Mouse (Mus musculus) lung, postnatal 0 days (tissue): Measurements from ENCODE around the gene Tpcn2. TPM values are rescaled to one million over a fixed set of nuclear protein-coding genes. Genes with fewer than 3 reads are reported as not detected.
A peak's percentile ranks its signal among the peaks of the same experiment; 100 is the strongest.

ENCODE experiments used
- ATAC-seq: fragments of 200-750 bp; cut with Nextera tagmentation; 2 replicates; pipeline ENCODE4 v1.8.0; 2017; ENCODE audit warnings: moderate library complexity
- DNase-seq: peaks from one replicate; pipeline ENCODE4 v3.0.0-alpha.2; 2016; ENCODE audit warnings: low spot score
- H3K27ac ChIP-seq: fragments of 300-500 bp; sonication (generic); 2 replicates; pipeline ENCODE4 v1.5.1; 2014; ENCODE audit warnings: antibody characterized with exemption, mild to moderate bottlenecking, low read length, mixed read lengths
- H3K27me3 ChIP-seq: fragments of 300-500 bp; sonication (generic); replicated peaks from 2 replicates; pipeline ENCODE4 v1.6.1; 2014; ENCODE audit warnings: low read length, mixed read lengths; ENCODE audit not compliant: insufficient read depth
- H3K36me3 ChIP-seq: fragments of 300-500 bp; sonication (generic); 2 replicates; pipeline ENCODE4 v1.6.1; 2014; ENCODE audit warnings: low read length, mixed read lengths; ENCODE audit not compliant: insufficient read depth
- H3K4me1 ChIP-seq: fragments of 300-500 bp; sonication (generic); 2 replicates; pipeline ENCODE4 v1.6.1; 2014; ENCODE audit warnings: antibody characterized with exemption, low read depth, low read length, mixed read lengths; ENCODE audit not compliant: insufficient read depth
- H3K4me2 ChIP-seq: fragments of 300-500 bp; sonication (generic); replicated peaks from 2 replicates; pipeline ENCODE4 v1.6.1; 2014; ENCODE audit warnings: low read depth, mild to moderate bottlenecking, low read length, moderate library complexity, mixed read lengths
- H3K4me3 ChIP-seq: fragments of 300-500 bp; sonication (generic); 2 replicates; pipeline ENCODE4 v1.5.1; 2014; ENCODE audit warnings: low read depth, low read length
- H3K9ac ChIP-seq: fragments of 300-500 bp; sonication (generic); replicated peaks from 2 replicates; pipeline ENCODE4 v1.6.1; 2014; ENCODE audit warnings: low read depth, mild to moderate bottlenecking
- H3K9me3 ChIP-seq: fragments of 300-500 bp; sonication (generic); 2 replicates; pipeline ENCODE4 v1.6.1; 2016; ENCODE audit warnings: low read length, mixed read lengths
- CTCF ChIP-seq: IDR thresholded peaks from 2 replicates; pipeline ENCODE4 v1.5.1; 2016; ENCODE audit warnings: antibody characterized with exemption, mild to moderate bottlenecking
- EP300 ChIP-seq: IDR thresholded peaks from 2 replicates; pipeline ENCODE4 v1.6.1; 2016; ENCODE audit warnings: antibody characterized with exemption, mild to moderate bottlenecking, control low read depth
- WGBS: fragments of 180-500 bp; shearing (Covaris S2); extraction: QIAGEN DNeasy Blood & Tissue Kit; methylation state at CpG from one replicate; pipeline ENCODE4 v1.1.7; 2014; 5-methylcytosine and 5-hydroxymethylcytosine counted together
- polyA plus RNA-seq: library from polyadenylated mRNA; unstranded; fragments of >200 nt; fragmentation: Nextera tagmentation; extraction: Ambion mirVana; gene quantifications from 2 replicates; pipeline ENCODE4 v1.2.1, GENCODE M21; 2015

The Tpcn2 gene
- polyA plus RNA-seq, 1 experiment from 2014 or later, result 22.7 TPM

- TF ChIP-seq CTCF (no peak), EP300 (no peak)
- ATAC-seq, result no peak
These were observed 8.0 kb upstream of the Tpcn2 start for GRCm38 (mm10) chr7:145291847-145292246.

GRCm38 (mm10) chr7:145289302-145289701, 5.5 kb upstream of the Tpcn2 start:
- H3K27ac ChIP-seq, result no peak overlapping the region
- ATAC-seq (peak; percentile 37; the same call in 1 of the 2 replicates), DNase-seq (peak; percentile 59)
- H3K9ac ChIP-seq, result no peak overlapping the region
- no peak overlapping the region for H3K4me3 ChIP-seq
- H3K4me1 ChIP-seq, result no peaks in the 10 kb centered on the region; the same call in 1 of the 2 replicates
- H3K36me3 ChIP-seq, result no peaks in the 10 kb centered on the region
- 25% methylated on average over 5 of the region's 5 CpGs for WGBS
- H3K27me3 ChIP-seq, result no peaks in the 10 kb centered on the region
- peak; percentile 66 for TF ChIP-seq CTCF
- TF ChIP-seq EP300, result no peak
- no peak overlapping the region for H3K4me2 ChIP-seq
- H3K9me3 ChIP-seq, result no peaks in the 10 kb centered on the region

More at GRCm38 (mm10) chr7:145291847-145292246, 8.0 kb upstream of the Tpcn2 start:
- no peak overlapping the region for H3K9ac ChIP-seq
- H3K27me3 ChIP-seq, result no peaks in the 10 kb centered on the region
- H3K4me3 ChIP-seq, result no peak overlapping the region
- 90% methylated on average over 2 of the region's 2 CpGs for WGBS
- no peaks in the 10 kb centered on the region for H3K36me3 ChIP-seq
- H3K4me1 ChIP-seq, result no peaks in the 10 kb centered on the region; the same call in 1 of the 2 replicates
- DNase-seq, result no peak
- H3K9me3 ChIP-seq, result no peaks in the 10 kb centered on the region
- no peak overlapping the region for H3K27ac ChIP-seq
- no peak overlapping the region for H3K4me2 ChIP-seq

- Histone ChIP-seq H3K27me3 (no peaks in the 10 kb centered on the region), H3K9ac (no peak overlapping the region), H3K36me3 (no peaks in the 10 kb centered on the region), H3K4me2 (no peak overlapping the region), H3K9me3 (no peaks in the 10 kb centered on the region), H3K27ac (no peak overlapping the region), H3K4me3 (no peak overlapping the region), H3K4me1 (peaks cover 8% of the 10 kb centered on the region; the same call in 1 of the 2 replicates)
- ATAC-seq (no peak), DNase-seq (no peak)
- 46% methylated on average over 6 of the region's 6 CpGs for WGBS
- no peak for TF ChIP-seq EP300
- no peak for TF ChIP-seq CTCF
These were observed 3.6 kb upstream of the Tpcn2 start for GRCm38 (mm10) chr7:145287410-145287809.

DNA sequence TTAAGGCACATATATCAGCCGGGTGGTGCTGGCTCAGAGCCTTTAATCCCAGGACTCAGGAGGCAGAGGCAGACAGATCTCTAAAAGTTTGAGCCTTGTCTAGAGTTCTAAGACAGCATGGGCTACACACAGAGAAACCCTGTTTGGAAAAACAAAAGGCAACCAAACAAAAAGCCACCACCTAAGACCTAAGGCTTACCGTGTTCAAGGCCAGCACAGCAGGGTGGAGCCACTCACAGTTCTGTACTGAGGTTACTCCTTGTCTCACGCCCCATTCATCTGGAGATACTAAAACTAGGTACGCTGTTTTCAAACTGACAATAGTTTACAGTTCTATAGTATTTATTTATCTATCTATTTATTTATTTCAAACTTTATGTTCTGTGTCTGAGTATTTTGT, 1.7 kb upstream of the Tpcn2 start:
- H3K27ac ChIP-seq, result peak overlapping the region; percentile 32; the same call in 1 of the 2 replicates
- no peak overlapping the region for H3K9ac ChIP-seq
- H3K4me3 ChIP-seq, result no peak overlapping the region
- ATAC-seq (no peak), DNase-seq (no peak)
- no peaks in the 10 kb centered on the region for H3K9me3 ChIP-seq
- WGBS, result 81% methylated on average over 4 of the region's 4 CpGs
- H3K4me2 ChIP-seq, result no peak overlapping the region
- no peaks in the 10 kb centered on the region for H3K36me3 ChIP-seq
- peaks cover 8% of the 10 kb centered on the region; the same call in 1 of the 2 replicates for H3K4me1 ChIP-seq
- H3K27me3 ChIP-seq, result no peaks in the 10 kb centered on the region
- TF ChIP-seq CTCF (no peak), EP300 (no peak)

GRCm38 (mm10) chr7:145284293-145284692, 482 bp upstream of the Tpcn2 start:
- Histone ChIP-seq H3K4me3 (peak overlapping the region; percentile 46; the same call in 1 of the 2 replicates), H3K9ac (0 out of 2 replicates have a peak overlapping the region, but pooled peaks have one; percentile 8), H3K9me3 (no peaks in the 10 kb centered on the region), H3K36me3 (no peaks in the 10 kb centered on the region; the same call in none of the 2 replicates), H3K4me2 (peak overlapping the region; percentile 66), H3K27ac (peak overlapping the region; percentile 85), H3K27me3 (no peaks in the 10 kb centered on the region), H3K4me1 (peaks cover 8% of the 10 kb centered on the region; the same call in 1 of the 2 replicates)
- peak; percentile 92 for DNase-seq
- TF ChIP-seq CTCF, result no peak
- TF ChIP-seq EP300, result peak; percentile 94
- ATAC-seq, result peak; percentile 90
- 30% methylated on average over 3 of the region's 3 CpGs for WGBS

- peak overlapping the region; percentile 47 for H3K9ac ChIP-seq
- WGBS, result 33% methylated on average over 4 of the region's 4 CpGs
- no peaks in the 10 kb centered on the region for H3K9me3 ChIP-seq
- DNase-seq (peak; percentile 59), ATAC-seq (peak; percentile 6)
- H3K36me3 ChIP-seq, result no peaks in the 10 kb centered on the region; the same call in none of the 2 replicates
- peaks cover 8% of the 10 kb centered on the region; the same call in 1 of the 2 replicates for H3K4me1 ChIP-seq
- peak overlapping the region; percentile 66 for H3K4me2 ChIP-seq
- no peak for TF ChIP-seq EP300
- TF ChIP-seq CTCF, result no peak
- H3K4me3 ChIP-seq, result peak overlapping the region; percentile 46
- H3K27me3 ChIP-seq, result no peaks in the 10 kb centered on the region
- peak overlapping the region; percentile 85 for H3K27ac ChIP-seq
These were observed 770 bp downstream of the Tpcn2 start for GRCm38 (mm10) chr7:145283041-145283440.
